Mouse (Mus musculus) heart, postnatal 14 days (tissue): ENCODE measurements at regions not wholly inside any gene's neighbourhood (a gene's known extent, or its start where the extent isn't known, plus 50 kb on each side); places are given as distances from the start of the nearest gene placed in this dataset.

ENCODE experiments used
- DNase-seq, 2 experiments: peaks; one replicate each; pipeline ENCODE4 v3.0.0; 2021 to 2022
- intact Hi-C: fragments of 180-260 bp; cut with DNase I; formaldehyde crosslinking; loops from one replicate; pipeline ENCODE4 v1.15.1; 2025

- intact Hi-C loops, result no loop called here
- no peak for DNase-seq
Observed at GRCm38 (mm10) chr1:183949205-183949604, 63.9 kb upstream of the Dusp10 start.

DNA sequence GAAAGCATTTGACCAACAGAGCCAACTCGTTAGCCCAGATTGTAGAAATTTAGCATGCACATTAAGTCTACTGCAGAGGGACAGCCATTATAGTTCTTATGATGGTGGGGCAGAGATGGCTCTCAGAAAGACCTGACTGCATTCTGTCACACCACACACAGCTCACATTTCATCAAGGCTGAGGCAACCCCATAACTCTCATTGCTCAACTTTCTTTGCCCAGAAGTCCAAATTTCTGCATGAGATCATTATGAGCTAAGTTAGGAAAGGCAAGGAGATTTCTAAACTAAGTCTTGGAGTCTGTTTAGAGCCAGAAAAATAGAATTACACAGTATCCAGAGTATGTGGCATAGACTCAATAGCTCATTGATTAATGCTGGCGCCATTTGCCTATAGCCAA, 59.0 kb upstream of the Dusp10 start:
- intact Hi-C loops, result no loop called here

GRCm38 (mm10) chr1:183956391-183956790, 56.7 kb upstream of the Dusp10 start:
- intact Hi-C loops, result no loop called here
- no peak for DNase-seq

More for the DNA sequence above, 59.0 kb upstream of the Dusp10 start:
- no peak for DNase-seq

DNA sequence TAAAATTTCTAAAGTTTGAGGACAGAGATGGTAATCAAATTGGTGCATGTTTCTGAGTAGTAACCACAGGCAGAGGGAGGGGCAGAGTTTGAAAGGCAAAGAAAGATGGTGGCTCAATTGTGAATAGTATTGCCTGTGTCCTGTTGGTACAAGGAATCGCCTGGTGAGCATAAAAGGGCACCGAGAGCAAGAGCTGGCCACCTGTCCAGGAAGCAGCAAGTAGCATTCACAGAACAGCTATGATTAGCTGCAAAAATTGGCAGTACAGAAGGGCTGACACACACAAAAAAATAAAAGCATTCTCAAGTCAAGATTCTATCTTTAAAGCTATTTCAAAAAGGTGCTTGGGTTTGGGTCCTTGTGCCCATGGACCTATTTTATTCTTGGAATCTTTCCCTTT, 51.7 kb upstream of the Dusp10 start:
- no peak for DNase-seq
- intact Hi-C loops, result no loop called here

- intact Hi-C loops, result no loop called here
- DNase-seq, result no peak
Observed at GRCm38 (mm10) chr1:183962486-183962885, 50.6 kb upstream of the Dusp10 start.

DNA sequence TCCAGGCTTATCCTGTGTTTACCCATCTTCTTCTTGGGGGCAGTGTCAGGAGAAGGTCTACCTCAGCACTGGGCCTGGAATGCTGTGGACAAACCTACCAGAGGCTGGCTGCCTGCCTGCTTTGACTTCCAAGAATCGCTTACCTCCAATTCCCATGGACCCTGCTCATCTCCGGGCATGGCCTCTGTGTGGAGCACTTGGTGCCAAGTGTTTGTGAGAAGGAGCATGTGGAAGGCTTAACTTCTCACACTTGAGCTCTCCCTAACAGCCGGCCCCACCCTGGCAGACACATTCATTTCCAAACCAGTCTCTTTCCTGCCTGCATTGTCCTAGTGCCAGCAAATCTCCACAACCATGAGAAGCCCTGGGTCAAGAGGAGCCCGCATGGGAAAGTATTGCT, 49.8 kb upstream of the Dusp10 start:
- intact Hi-C loops, result no loop called here
- DNase-seq, result no peak
